Mouse (Mus musculus) ovary, postnatal 10 days (tissue): ENCODE results near the gene Pla2g7.
"Not testable (repeated sequence)": the region's sequence is repeated elsewhere in the genome, so short reads cannot be mapped to it uniquely, and the experiment has no call there.

Experiments
- DNase-seq: peaks from one replicate; pipeline ENCODE4 v3.0.0; 2022; ENCODE audit warnings: low spot score

The Pla2g7 gene

DNA sequence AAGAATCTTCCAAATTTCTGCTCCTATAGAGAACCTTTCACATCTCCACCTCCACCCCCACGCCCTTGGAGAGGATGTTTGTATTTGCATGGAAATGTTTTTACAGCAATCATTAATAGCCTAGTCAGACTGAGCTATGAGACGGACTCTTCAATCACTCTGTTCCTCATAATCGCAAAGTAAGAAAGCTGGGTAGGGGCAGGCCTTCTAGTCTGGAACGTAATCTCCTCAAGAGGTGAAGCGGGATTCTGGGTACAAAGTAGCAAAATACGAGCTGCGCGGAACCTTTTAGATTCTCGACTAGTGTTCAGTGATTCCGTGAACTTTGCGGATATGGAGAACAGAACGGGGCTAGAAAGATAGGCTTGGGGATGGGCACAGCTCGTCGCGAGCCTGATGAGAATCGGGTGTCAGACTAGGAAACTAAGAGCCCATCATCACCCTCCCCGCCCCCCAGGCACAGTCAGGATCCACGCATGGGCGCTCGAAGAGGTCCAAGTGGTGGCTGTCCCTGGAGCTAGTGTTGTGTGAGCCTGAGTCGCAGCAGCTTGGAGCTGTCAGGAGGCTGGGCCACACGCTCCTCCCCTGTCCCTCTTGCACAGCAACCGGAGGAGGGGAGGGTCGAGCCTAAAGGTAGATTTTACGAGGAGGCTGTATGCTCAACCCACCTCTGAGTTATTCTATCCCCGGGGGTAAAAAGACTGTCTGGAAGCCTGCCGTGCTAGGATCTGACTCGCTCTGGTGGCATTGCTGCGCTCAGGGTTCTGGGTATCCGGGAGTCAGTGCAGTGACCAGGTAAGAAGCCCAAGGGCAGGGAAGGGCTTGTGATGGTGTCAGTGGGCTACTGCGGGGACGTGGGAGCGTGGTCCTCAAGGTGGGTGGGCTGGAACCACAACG lies at the start of gene Pla2g7:
Pla2g7 (plus strand) TSS at position 107 of the 897 bp plus-strand sequence.
- DNase-seq: no peak

DNA sequence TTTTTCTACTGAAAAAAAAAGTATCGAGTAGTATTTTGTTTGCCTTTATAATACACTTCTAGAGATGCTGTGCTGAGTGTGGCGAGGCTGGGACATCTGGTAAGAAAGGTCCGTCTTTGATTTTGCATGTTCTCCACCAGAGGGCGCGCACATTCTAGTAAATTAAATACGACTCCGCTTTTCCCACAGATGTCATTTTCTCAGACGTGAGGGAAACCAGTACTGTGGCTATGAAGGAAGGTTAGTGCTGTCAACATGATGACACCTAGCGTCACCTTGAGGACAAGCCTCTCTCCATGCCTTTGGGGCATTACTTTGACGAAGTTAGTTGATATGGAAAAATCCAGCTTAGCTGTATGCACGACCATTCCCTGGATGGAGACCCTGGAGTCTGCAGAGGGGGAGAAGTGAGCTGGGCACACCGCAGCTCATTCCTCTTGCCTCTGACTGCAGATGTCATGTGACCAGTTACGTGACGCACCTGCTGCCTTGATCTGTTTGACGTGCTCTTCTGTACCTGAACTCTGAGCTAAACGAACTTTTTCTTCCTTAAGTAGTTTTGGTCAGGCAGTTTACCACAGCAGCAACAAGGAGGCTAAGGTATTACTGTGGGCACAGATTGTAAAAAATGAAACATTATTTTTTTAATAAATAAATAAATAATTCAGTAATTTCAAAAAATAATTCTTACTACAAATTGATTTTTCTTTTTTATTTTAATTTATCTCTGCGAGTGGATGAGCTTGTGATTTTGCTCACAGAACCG lies 49.1 kb upstream of the Pla2g7 start:
- DNase-seq: peak; percentile 21

DNA sequence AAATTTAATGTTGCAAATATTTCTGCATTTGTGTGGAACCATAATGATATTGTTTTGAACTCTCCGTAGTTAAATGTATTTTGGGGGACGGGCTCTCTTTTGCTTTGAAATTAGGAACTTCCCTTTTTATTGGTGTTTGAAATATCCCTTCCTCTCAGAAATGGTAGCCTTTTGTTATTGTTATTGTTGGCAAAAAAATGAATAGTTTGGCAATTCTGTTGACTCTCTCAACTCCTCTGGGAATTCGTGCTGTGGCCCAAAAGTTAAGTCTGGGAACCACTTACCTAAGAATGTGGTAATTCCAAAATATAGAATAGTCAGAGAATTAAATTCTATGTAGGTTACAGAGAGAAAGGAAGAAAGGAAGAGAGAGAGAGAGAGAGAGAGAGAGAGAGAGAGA lies 47.7 kb upstream of the Pla2g7 start:
- DNase-seq: no peak

DNA sequence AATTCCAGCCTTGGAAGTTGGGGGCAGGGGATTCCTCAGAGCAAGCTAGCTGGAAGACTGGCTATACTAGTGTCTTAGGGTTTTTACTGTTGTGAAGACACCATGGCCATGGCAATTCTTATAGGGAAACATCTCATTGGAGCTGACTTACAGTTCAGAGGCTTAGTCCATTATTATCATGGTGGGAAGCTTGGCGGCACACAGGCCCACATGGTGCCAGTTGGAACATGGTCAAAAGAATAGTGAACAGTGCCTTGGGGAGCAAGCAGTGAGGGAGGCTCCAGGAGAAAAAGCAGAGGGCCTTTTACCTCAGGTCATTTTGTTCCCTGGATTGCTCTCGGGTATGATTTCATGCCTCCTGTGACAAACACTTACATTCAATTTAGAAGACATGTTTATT lies 37.4 kb upstream of the Pla2g7 start:
- DNase-seq: no peak

DNA sequence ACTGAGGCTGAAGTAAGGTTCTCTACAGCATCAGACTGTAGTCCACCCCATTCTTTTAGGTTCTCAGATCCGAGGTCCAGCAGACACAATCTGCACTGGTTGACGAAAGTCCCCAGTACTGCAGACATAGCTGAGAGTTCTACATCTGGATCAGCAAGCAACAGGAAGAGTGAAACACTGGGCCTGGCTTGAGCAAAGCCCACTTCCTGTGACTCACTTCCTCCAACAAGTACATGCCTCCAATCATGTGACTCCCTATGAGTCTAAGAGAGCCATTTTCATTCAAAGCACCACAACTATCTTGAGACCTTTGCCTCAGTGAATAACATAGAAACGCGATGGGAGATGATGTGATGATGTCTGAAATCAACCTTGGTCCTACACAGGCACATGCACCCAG lies 36.7 kb upstream of the Pla2g7 start:
- DNase-seq: no peak

DNA sequence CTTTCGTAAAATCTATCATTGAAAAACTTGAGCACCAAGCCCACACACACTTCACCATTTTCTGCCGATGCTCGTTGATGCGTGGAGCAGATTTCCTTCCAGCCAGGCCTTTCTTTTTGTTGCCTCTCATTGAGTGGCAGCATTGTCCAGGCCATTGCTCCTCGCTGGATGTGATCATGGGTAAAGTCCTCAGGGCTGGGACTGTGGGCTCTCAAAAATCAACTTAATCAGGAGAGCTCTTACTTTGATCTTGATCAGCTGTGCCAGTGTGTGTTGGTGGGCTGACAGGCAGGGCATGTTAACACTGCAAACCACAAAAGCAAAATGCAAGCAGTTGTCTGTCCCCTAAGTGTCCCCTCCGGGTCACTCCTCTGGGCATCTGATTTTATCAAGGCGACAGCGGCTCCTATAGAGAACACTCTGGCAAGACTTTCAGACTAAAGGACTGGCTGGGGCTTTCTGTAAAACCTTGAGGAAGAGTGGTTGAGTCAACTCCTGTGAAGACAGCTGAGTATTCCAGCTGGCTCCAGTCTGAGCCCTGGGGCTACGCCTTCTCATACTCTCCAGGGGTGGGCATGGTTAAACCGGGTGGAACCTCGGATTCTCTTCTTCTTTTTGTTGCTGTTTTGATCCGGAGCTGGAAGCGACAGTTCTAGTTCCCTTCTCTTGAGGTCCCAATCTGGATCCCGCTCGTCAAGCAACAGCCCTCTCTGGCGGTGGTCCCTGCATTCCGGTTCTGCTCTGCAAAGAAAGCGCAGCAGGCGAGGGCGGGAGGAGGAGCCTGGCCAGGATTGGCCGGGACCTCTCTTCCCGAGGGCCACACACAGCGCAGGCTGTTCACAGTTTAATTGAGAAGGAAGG lies 33.3 kb upstream of the Pla2g7 start:
- DNase-seq: peak; percentile 24

DNA sequence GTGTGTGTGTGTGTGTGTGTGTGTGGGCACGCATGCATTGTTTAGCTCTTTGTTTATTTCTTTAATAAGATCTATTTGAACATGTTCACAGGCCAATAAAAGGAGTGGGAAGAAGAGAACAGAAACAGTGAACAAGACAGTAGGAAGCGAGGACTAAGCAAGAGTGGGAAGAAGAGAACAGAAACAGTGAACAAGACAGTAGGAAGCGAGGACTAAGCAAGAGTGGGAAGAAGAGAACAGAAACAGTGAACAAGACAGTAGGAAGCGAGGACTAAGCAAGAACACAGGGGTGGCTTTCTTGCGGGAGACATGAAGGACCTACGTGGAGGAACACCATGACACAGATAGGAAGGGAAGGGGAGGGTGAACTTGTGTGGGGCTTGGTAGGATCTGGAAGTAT lies 31.1 kb upstream of the Pla2g7 start:
- DNase-seq: not testable (repeated sequence)

DNA sequence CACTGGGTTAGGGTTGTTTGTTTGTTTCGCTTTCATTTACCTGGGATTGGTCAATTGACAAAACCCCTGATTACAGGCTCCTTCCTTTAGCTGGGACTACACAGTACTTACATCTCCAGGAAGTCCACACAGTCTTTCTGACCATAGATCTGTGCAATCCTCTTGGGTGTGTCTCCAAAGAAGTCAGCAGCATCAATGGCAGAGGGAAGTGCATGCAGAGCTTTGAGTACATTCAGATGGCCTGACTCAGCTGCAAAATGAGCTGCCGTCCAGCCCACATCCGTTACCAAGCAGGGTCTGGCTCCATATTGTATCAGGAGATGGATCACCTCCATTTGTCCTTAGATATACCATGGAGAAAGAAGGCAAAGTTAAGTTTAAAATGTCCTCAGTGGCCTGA lies 29.1 kb upstream of the Pla2g7 start:
- no peak for DNase-seq

DNA sequence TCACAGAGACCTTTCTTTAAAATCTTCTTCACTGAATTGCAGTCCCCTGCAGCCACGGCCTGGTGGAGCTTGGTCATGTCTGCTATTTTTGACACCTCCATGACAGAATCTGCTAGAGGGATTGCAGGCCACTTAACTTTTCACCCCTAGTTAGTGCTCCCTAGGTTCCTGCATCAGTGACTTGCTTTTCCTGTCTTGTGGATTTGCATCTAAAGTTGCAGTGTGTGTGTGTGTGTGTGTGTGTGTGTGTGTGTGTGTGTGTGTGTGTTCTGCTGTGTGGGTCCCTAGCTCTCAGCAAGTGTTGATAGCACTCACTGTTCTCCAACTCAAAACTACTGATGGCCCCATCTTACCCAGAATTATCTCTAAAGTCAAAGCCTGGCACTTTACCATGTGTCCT lies 24.4 kb upstream of the Pla2g7 start, which contains the start of gene Ankrd66:
Ankrd66 (minus strand) TSS at position 101 of the 400 bp plus-strand sequence.
- no peak for DNase-seq

DNA sequence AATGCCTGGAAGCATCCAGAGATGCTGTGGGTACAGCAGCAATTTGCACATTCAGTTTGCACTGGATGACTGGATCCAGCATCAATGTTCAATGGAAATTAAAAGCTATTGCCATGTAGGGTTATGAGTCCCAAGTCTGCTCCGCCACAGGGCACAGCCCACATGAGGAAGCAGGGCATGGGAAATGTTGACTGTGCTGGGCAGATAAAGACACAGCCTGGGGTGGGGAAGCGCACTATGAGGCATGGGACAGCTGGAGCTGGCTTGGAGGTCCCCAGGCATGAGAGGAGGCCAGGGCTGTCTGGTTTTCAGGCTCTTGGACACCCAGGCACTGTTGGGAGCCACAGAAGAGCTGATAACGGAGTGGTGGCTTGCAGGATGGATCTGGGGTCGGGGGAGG lies 23.9 kb upstream of the Pla2g7 start:
- no peak for DNase-seq

DNA sequence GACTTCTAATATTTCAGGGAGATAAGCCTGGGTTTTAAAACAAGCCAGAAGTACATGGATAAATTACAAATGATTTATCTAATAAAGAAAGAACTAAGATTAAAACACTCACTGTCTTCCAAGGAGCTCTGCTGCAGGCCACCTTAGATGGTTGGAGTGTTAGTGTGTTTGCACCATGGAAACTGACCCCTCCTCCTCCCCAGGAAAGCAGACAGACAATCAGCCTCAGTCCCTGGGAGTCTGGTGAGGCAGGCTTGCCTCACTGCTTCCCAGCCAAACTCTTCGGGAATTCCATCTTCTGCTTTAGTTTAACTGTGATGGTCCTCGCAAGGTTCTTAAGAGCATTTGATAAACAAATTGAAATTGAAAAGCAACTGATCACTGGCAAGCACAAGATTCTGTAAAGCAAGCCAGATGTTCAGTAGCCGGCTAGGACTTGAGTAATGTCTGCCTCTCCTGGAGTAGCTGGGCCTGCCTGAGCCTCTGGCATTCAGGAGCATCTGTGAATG lies 16.7 kb upstream of the Pla2g7 start:
- DNase-seq: no peak

DNA sequence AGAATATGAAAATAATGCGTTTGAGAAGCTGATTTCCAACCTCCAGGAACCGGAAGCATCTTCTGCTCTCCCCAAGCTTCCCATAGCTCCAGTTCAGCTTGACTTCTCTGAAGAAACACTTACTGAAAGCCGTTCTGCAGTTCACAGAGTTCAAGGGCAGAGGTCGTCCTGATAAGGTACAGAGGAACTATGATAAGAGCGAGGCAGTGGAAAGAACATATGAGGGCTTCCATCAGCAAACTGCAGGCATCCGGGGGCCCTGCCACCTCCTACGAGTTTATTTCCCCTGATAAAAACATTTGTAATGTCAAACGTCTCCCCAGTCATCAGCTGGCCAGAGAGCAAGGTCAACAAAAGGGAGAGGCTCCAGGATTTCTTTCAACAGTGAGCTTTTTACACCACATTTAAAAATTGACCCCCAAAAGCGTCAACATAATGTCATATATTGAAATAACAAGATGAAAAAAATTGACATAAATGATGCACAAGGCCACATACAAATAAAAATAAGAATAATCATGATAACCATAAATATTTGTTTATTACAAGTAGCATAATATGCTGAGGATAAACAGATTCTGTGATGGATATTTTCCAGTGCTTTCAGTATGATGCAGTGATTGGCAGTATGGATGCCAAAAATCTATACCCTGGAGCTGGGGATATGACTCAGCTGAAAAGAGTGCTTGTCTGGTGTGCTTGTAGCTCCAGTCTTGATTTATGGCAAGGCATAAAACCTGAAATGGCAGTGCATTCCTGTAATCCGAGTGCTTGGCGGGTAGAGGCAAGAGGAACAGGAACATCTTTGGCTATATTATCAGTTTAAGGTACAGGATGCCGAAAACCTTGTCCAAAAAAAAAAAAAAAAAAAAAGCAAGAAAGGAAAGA lies 13.1 kb upstream of the Pla2g7 start:
- no peak for DNase-seq

DNA sequence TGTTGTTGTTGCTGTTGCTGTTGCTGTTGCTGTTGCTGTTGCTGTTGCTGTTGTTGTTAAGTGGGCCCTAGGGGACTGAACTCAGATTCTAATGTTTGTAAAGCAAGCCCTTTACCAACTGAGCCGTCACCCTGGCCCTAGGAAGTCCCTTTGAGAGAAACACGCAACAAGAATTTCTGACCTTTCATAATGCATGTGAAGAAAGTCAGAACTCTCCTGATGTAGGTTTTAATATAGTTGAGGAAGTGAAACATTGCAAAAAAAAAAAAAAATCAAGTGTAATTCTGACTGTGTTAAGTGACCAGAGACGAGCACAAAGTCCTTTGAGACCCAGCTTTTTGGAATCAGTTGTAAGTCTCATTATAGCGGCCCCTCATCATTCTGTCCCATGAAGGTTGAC lies 10.8 kb upstream of the Pla2g7 start:
- DNase-seq: no peak

DNA sequence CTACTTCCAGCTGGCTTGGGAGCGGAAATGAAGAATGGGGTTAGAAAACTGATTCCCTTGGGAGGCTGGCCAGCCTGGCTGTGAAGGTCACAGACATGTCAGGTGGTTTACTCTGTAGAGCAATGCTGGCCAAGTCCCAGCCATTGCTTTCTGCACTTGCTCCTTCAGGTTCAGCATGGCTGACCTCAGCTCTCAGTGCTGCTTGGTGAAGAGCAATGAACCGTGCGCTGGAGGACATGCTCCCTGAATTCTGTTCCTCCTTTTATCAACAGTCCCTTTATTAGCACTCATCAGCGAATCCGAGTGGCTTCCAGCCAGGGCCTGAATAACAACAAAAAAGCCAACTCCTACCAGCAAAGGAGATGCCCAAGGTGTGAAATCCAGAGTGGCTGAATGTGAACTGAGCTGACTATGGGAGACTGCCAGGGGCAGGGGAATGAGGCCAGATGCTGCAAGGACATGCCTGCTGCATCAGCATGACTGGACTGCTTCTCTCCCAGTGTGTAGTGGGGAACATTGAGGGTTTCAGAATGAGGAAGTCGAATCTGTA lies 10.3 kb upstream of the Pla2g7 start:
- peak; percentile 3 for DNase-seq

DNA sequence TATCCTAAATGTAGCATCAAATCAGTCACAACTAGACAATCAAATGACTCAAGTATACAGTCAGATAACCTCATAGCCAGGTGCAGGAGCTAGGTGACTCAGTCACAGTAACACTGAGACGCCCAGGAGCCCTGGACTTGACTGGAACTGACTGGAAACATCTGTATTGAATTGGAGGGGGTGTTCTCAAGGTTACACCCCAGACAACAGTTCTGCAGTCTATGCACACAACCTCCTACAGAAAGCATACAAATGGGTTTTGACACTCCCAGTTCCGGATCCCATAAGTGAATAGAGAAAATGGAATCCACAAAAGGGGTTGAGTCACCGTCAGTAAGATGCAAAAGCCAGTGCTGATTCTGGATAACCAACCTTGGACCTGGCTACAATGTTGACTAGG lies 9.2 kb upstream of the Pla2g7 start:
- DNase-seq: no peak

DNA sequence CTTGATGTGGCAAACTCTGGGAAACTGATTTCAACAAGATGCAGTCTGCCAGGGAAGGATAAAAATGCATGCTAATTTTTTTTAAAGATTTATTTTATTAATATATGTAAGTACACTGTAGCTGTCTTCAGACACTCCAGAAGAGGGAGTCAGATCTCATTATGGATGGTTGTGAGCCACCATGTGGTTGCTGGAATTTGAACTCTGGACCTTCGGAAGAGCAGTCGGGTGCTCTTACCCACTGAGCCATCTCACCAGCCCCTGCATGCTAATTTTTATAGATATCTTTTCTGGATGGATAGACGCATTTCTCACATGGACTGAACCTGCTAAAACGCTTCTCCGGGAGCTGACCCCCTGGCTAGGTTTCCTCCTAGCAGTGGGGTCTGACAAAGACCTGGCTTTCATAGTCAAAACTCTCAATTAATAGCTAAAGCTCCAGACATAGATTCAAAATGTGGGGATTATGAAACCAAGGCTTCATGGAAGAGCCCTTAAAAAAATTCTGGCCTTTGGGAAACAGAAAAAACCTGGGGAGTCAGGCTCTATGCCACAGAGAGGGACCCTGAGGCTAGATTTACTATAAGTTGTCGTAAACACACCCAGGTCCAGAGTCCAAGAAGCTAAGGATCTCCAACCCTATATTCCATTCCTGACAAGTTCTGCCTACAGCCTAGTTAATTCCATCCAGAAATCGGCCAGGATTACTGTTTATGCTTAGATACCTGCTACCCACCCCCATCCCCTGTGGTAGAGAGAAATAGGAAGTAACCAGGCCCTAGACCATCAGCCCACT lies 4.5 kb upstream of the Pla2g7 start:
- DNase-seq: no peak

DNA sequence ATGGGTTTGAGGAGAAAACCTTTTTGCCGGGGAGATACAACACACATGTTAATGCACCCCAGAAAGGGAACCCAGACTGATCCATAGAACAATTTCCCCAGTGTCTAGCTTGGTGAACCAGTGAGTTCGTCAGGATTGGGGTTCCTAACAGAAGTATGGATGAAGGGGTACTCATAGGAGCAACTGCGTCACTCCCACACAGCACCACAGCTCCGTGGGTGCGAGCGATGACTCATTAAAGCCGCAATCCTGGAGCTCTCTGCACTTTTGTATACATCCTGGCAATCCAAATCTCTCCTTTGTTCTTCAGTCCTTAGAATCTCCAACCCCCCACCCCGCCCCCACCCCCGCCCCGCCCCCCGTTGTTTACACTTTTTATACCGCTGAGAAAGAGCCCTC lies 306 bp upstream of the Pla2g7 start:
- DNase-seq: no peak

DNA sequence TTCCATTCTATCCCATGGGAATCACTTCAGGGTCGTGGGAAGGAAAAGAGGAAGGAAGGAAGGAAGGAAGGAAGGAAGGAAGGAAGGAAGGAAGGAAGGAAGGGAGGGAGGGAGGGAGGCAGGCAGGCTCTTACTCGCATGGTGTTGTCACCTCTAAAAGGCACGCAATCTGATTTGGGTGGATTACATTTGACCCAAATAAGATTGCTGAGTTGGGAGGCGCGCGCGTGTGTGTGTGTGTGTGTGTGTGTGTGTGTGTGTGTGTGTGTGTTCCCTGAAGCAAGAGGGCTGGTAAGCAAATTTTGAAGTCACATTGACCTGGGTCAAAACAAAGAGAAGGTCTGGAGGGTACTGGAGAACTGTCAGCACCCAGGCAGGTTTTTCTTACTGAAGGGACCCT lies 1.4 kb downstream of the Pla2g7 start:
- DNase-seq: no peak

DNA sequence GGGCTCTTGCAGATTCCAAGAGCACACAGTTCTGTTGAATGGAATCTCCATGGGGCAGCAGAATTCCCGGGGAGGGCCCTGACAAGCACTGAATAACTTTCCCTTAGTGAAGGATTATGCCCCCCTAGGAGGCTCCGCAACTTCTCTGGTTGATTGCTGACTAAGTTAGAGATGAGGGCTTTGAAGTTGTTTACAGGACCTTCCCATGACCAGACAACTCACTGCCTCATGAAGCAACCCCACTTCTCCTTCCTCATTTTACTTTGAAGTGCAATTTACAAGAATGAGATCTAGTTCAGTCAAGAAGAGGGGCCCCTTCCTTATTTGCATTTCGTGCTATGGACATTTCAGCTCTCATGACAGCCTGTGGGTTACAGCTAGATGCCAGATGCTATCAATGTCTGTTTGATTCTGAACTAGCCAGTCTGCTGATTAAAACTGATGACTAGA lies 5.8 kb downstream of the Pla2g7 start:
- no peak for DNase-seq

DNA sequence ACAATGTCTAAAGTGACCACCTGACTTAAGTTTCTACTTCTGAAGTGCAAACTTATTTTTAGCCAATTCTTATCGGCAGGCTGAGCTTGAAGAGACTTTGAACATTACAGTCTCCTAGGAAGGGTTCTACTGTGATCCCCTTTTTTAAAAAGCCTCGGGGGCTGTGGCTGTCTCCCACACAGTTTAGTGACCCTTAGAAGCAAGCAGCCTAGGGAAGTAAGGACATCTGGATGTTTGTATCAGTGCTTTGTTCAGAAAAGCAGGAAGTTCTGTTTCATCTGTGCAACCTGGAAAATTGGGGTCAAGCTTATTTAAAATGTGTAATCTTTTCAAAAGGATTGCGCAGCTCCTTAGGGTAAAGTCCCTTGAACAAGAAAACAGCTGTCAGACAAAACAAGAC lies 12.6 kb downstream of the Pla2g7 start:
- no peak for DNase-seq
